ENCODE assay signal across 31 mouse cellular contexts in genomic region chr10:84539651-84540050, GRCm38 (mm10).
"Had no signal": no experiment of that assay in that cellular context is flagged by ENCODE, and none has a peak within 500 bp of the region (broad histone marks: within the 10 kb centered on the region; RNA-seq: fewer than 3 reads in every experiment).

No protein-coding gene starts in this region.

- DNase-seq: left cerebral cortex, postnatal 4 days; liver; liver, embryonic 13.5 days; liver, postnatal 0 days; lung, adult 18-20 months; lung, adult 2 months; lung, embryonic 14.5 days; lung, postnatal 10 days; lung, postnatal 14 days; lung, postnatal 36 days; lung, postnatal 4 days; midbrain, embryonic 14.5 days had no signal

- H3K4me3 ChIP-seq: left cerebral cortex, adult 2 months; limb, embryonic 10.5 days; limb, embryonic 12.5 days; limb, embryonic 13.5 days; limb, embryonic 15.5 days; liver, embryonic 12.5 days; liver, embryonic 13.5 days; liver, embryonic 15.5 days; lung, embryonic 15.5 days; midbrain, embryonic 12.5 days; midbrain, embryonic 13.5 days; midbrain, embryonic 15.5 days; myocyte; neural tube, embryonic 12.5 days; neural tube, embryonic 13.5 days had no signal

- H3K27ac ChIP-seq: left cerebral cortex, adult 2 months; limb, embryonic 10.5 days; limb, embryonic 12.5 days; limb, embryonic 13.5 days; limb, embryonic 15.5 days; liver, embryonic 12.5 days; liver, embryonic 13.5 days; liver, embryonic 14.5 days; liver, embryonic 15.5 days; lung, embryonic 15.5 days; macrophage; midbrain, embryonic 12.5 days; midbrain, embryonic 13.5 days; midbrain, embryonic 15.5 days; neural tube, embryonic 12.5 days; neural tube, embryonic 13.5 days had no signal

- ATAC-seq: liver, embryonic 12.5 days; liver, postnatal 0 days; lung, postnatal 0 days; midbrain, embryonic 13.5 days; midbrain, embryonic 15.5 days; midbrain, embryonic 16.5 days had no signal

- H3K4me2 ChIP-seq: limb, embryonic 12.5 days; limb, embryonic 13.5 days; limb, embryonic 15.5 days; liver, embryonic 11.5 days; liver, embryonic 12.5 days; liver, embryonic 13.5 days; liver, embryonic 15.5 days; lung, embryonic 14.5 days; lung, embryonic 15.5 days; midbrain, embryonic 12.5 days; midbrain, embryonic 13.5 days; midbrain, embryonic 15.5 days; neural tube, embryonic 12.5 days; neural tube, embryonic 13.5 days had no signal

- H3K9ac ChIP-seq: limb, embryonic 12.5 days; limb, embryonic 13.5 days; limb, embryonic 15.5 days; liver, embryonic 12.5 days; liver, embryonic 13.5 days; liver, embryonic 14.5 days; liver, embryonic 15.5 days; liver, postnatal 0 days; lung, embryonic 14.5 days; lung, embryonic 15.5 days; midbrain, embryonic 12.5 days; midbrain, embryonic 13.5 days; midbrain, embryonic 15.5 days; neural tube, embryonic 12.5 days; neural tube, embryonic 13.5 days had no signal

- H3K27me3 ChIP-seq: limb, embryonic 12.5 days; limb, embryonic 13.5 days; limb, embryonic 15.5 days; lung, embryonic 15.5 days; midbrain, embryonic 12.5 days; midbrain, embryonic 13.5 days; midbrain, embryonic 15.5 days; neural tube, embryonic 12.5 days; neural tube, embryonic 13.5 days had no signal

- H3K36me3 ChIP-seq: limb, embryonic 10.5 days; limb, embryonic 12.5 days; limb, embryonic 13.5 days; limb, embryonic 15.5 days; liver, embryonic 12.5 days; liver, embryonic 13.5 days; liver, embryonic 15.5 days; lung, embryonic 15.5 days; midbrain, embryonic 12.5 days; midbrain, embryonic 13.5 days; midbrain, embryonic 15.5 days; neural tube, embryonic 12.5 days; neural tube, embryonic 13.5 days had no signal

- H3K9me3 ChIP-seq: limb, embryonic 10.5 days; limb, embryonic 12.5 days; limb, embryonic 13.5 days; limb, embryonic 15.5 days; liver, embryonic 12.5 days; liver, embryonic 13.5 days; liver, embryonic 15.5 days; lung, embryonic 15.5 days; midbrain, embryonic 12.5 days; midbrain, embryonic 13.5 days; midbrain, embryonic 15.5 days; neural tube, embryonic 12.5 days; neural tube, embryonic 13.5 days had no signal
